Mouse (Mus musculus) G1E (cell line): ENCODE results near the gene Il1a. TPM values are rescaled to one million over a fixed set of nuclear protein-coding genes. Genes with fewer than 3 reads are reported as not detected.

Experiments
- ATAC-seq: 2 replicates; pipeline ENCODE4 v1.8.0; 2016; ENCODE audit warnings: mild to moderate bottlenecking; ENCODE audit not compliant: insufficient number of reproducible peaks, poor library complexity, low FRiP score, severe bottlenecking; ENCODE audit errors: extremely low read depth
- DNase-seq: peaks from one replicate; pipeline ENCODE4 v3.0.0; 2012; ENCODE audit warnings: low spot score
- H3K27me3 ChIP-seq: 2 replicates; pipeline ENCODE4 v1.6.1; 2012; ENCODE audit warnings: mild to moderate bottlenecking, low read length, inconsistent platforms; ENCODE audit not compliant: insufficient read depth
- H3K36me3 ChIP-seq: replicated peaks from 2 replicates; pipeline ENCODE3; 2012; ENCODE audit warnings: mild to moderate bottlenecking, inconsistent platforms
- H3K4me1 ChIP-seq: 2 replicates; pipeline ENCODE4 v1.6.1; 2012; ENCODE audit warnings: low read depth, low read length, inconsistent platforms, mixed read lengths; ENCODE audit not compliant: insufficient read depth
- H3K4me3 ChIP-seq: 2 replicates; pipeline ENCODE4 v1.5.1; 2012; ENCODE audit warnings: low read depth, mild to moderate bottlenecking, inconsistent platforms, low read length, moderate library complexity, mixed read lengths
- H3K9me3 ChIP-seq: replicated peaks from 2 replicates; pipeline ENCODE4 v1.6.1; 2012; ENCODE audit warnings: inconsistent platforms
- CTCF ChIP-seq: IDR thresholded peaks from 2 replicates; pipeline ENCODE4 v1.5.1; 2012; ENCODE audit warnings: low read depth, low read length, inconsistent platforms, mixed read lengths
- GATA1 ChIP-seq: IDR thresholded peaks from 2 replicates; pipeline ENCODE4 v1.6.1; 2012; ENCODE audit warnings: borderline replicate concordance, low read length, inconsistent platforms, mixed read lengths
- GATA2 ChIP-seq: IDR thresholded peaks from 2 replicates; pipeline ENCODE4 v1.6.1; 2012; ENCODE audit warnings: low read depth, low read length, inconsistent platforms, borderline replicate concordance
- POLR2AphosphoS5 ChIP-seq: IDR thresholded peaks from 2 replicates; pipeline ENCODE4 v1.6.1; 2012; ENCODE audit warnings: low read depth, low read length, inconsistent platforms; ENCODE audit not compliant: insufficient replicate concordance
- TAL1 ChIP-seq: conservative IDR thresholded peaks from 2 replicates; pipeline ENCODE4 v1.6.1; 2012; ENCODE audit warnings: low read depth, low read length, inconsistent platforms, mixed read lengths
- polyA plus RNA-seq: library from polyadenylated mRNA; stranded (reverse); fragments of >175 nt; gene quantifications from 2 replicates; pipeline ENCODE4 v1.2.3, GENCODE M21; 2012
- total RNA-seq, 2 experiments: library from RNA; stranded (forward) in 1 of 2; stranded (reverse) in 1 of 2; fragments of 200-1000 nt in 1 of 2; fragments of >200 nt in 1 of 2; fragmentation: Nextera tagmentation in 1 of 2; gene quantifications; 2 replicates each; pipeline ENCODE4 v1.2.3; 2014 to 2017

Gene Il1a
- total and polyA plus RNA-seq, 3 experiments: 0.22 TPM; not detected in 2

GRCm38 (mm10) chr2:129269161-129269643 is 40.6 kb downstream of the Il1a start:
- TF ChIP-seq GATA1 (no peak), POLR2AphosphoS5 (no peak), CTCF (no peak)
- peaks cover 68% of the 10 kb centered on the region for H3K36me3 ChIP-seq
- no peaks in the 10 kb centered on the region for H3K27me3 ChIP-seq
- 0 out of 2 replicates have a peak, but pooled peaks cover 2% of the 10 kb centered on the region for H3K4me1 ChIP-seq
- ATAC-seq: no peak
- DNase-seq: no peak
- H3K4me3 ChIP-seq: no peak overlapping the region
- H3K9me3 ChIP-seq: no peaks in the 10 kb centered on the region; the same call in 1 of the 2 replicates

GRCm38 (mm10) chr2:129267738-129268137 is 42.0 kb downstream of the Il1a start:
- no peak for ATAC-seq

GRCm38 (mm10) chr2:129265316-129265715 is 44.5 kb downstream of the Il1a start:
- TF ChIP-seq POLR2AphosphoS5: no peak
- no peak for TF ChIP-seq TAL1
- TF ChIP-seq CTCF: no peak
- no peak for TF ChIP-seq GATA1
- no peak for TF ChIP-seq GATA2
- H3K27me3 ChIP-seq: peaks cover 17% of the 10 kb centered on the region
- peaks cover 34% of the 10 kb centered on the region for H3K36me3 ChIP-seq
- peaks cover 22% of the 10 kb centered on the region for H3K4me1 ChIP-seq
- no peaks in the 10 kb centered on the region; the same call in 1 of the 2 replicates for H3K9me3 ChIP-seq
- DNase-seq (no peak), ATAC-seq (no peak)
- no peak overlapping the region for H3K4me3 ChIP-seq

More at GRCm38 (mm10) chr2:129267738-129268137, 42.0 kb downstream of the Il1a start:
- no peak overlapping the region for H3K4me3 ChIP-seq
- H3K36me3 ChIP-seq: peaks cover 55% of the 10 kb centered on the region
- no peak for TF ChIP-seq TAL1
- TF ChIP-seq POLR2AphosphoS5: no peak
- no peak for TF ChIP-seq GATA1
- TF ChIP-seq CTCF: no peak
- no peak for TF ChIP-seq GATA2
- no peak for DNase-seq
- peaks cover 5% of the 10 kb centered on the region; the same call in 1 of the 2 replicates for H3K4me1 ChIP-seq
- no peaks in the 10 kb centered on the region; the same call in 1 of the 2 replicates for H3K9me3 ChIP-seq
- H3K27me3 ChIP-seq: no peaks in the 10 kb centered on the region; the same call in 1 of the 2 replicates

- Histone ChIP-seq H3K4me1 (peaks cover 33% of the 10 kb centered on the region), H3K27me3 (peaks cover 28% of the 10 kb centered on the region), H3K9me3 (no peaks in the 10 kb centered on the region; the same call in 1 of the 2 replicates), H3K36me3 (peaks cover 12% of the 10 kb centered on the region), H3K4me3 (no peak overlapping the region)
- ATAC-seq: no peak
- TF ChIP-seq GATA2 (no peak), POLR2AphosphoS5 (no peak), CTCF (no peak), TAL1 (no peak), GATA1 (no peak)
- DNase-seq: no peak
These were observed 46.7 kb downstream of the Il1a start for GRCm38 (mm10) chr2:129263073-129263472.

GRCm38 (mm10) chr2:129261151-129261794 is 48.5 kb downstream of the Il1a start:
- Histone ChIP-seq H3K4me1 (peaks cover 35% of the 10 kb centered on the region), H3K4me3 (no peak overlapping the region), H3K27me3 (peaks cover 28% of the 10 kb centered on the region), H3K9me3 (no peaks in the 10 kb centered on the region), H3K36me3 (no peaks in the 10 kb centered on the region)
- DNase-seq: no peak
- no peak; the same call in 1 of the 2 replicates for ATAC-seq
- TF ChIP-seq CTCF (no peak), TAL1 (no peak), POLR2AphosphoS5 (no peak), GATA2 (no peak), GATA1 (no peak)

- TF ChIP-seq GATA1 (no peak), GATA2 (no peak), POLR2AphosphoS5 (no peak), TAL1 (no peak)
- Histone ChIP-seq H3K27me3 (peaks cover 28% of the 10 kb centered on the region), H3K36me3 (no peaks in the 10 kb centered on the region), H3K4me3 (no peak overlapping the region), H3K4me1 (peaks cover 37% of the 10 kb centered on the region), H3K9me3 (no peaks in the 10 kb centered on the region)
- DNase-seq (no peak), ATAC-seq (no peak)
These were observed 49.1 kb downstream of the Il1a start for GRCm38 (mm10) chr2:129260646-129261045.
